Mouse (Mus musculus) small intestine, adult 2 months (tissue): ENCODE measurements around the gene Fhad1. TPM values are rescaled to one million over a fixed set of nuclear protein-coding genes. Genes with fewer than 3 reads are reported as not detected.
"Not testable (repeated sequence)": the region's sequence is repeated elsewhere in the genome, so short reads cannot be mapped to it uniquely, and the experiment has no call there.

Source experiments
- H3K27ac ChIP-seq: fragments of 200-500 bp; 2 replicates; pipeline ENCODE4 v1.5.1; 2012; ENCODE audit warnings: low read depth, low read length, control low read depth, inconsistent platforms; ENCODE audit not compliant: insufficient read depth
- H3K27me3 ChIP-seq: fragments of 200-500 bp; 2 replicates; pipeline ENCODE4 v1.6.1; 2012; ENCODE audit warnings: mild to moderate bottlenecking, moderate library complexity, low read length, inconsistent platforms; ENCODE audit not compliant: control insufficient read depth, insufficient read depth
- H3K36me3 ChIP-seq: fragments of 200-500 bp; 2 replicates; pipeline ENCODE4 v1.6.1; 2012; ENCODE audit warnings: mild to moderate bottlenecking, low read length, control low read depth, inconsistent platforms; ENCODE audit not compliant: control insufficient read depth, insufficient read depth
- H3K4me1 ChIP-seq: fragments of 200-500 bp; 2 replicates; pipeline ENCODE4 v1.6.1; 2012; ENCODE audit warnings: low read length, inconsistent platforms, mixed read lengths; ENCODE audit not compliant: control insufficient read depth, insufficient read depth, insufficient read length
- H3K4me3 ChIP-seq: fragments of 200-500 bp; 2 replicates; pipeline ENCODE4 v1.5.1; 2012; ENCODE audit warnings: low read depth, mild to moderate bottlenecking, control low read depth, inconsistent platforms, low read length, moderate library complexity
- CTCF ChIP-seq: fragments of 200-500 bp; IDR thresholded peaks from 2 replicates; pipeline ENCODE4 v1.5.1; 2012; ENCODE audit warnings: low read depth, mild to moderate bottlenecking, control low read depth, inconsistent platforms, low read length, moderate library complexity, mixed read lengths; ENCODE audit not compliant: insufficient replicate concordance, insufficient read length; ENCODE audit errors: extremely low read depth
- POLR2A ChIP-seq: fragments of 200-500 bp; IDR thresholded peaks from 2 replicates; pipeline ENCODE4 v1.6.1; 2012; ENCODE audit warnings: low read depth, mild to moderate bottlenecking, control low read depth, inconsistent platforms, low read length, moderate library complexity
- WGBS: fragments of 180-500 bp; shearing (Covaris S2); methylation state at CpG from one replicate; pipeline ENCODE4 v1.1.7; 2018; 5-methylcytosine and 5-hydroxymethylcytosine counted together
- polyA plus RNA-seq: library from polyadenylated mRNA; depleted of rRNA; stranded (reverse); fragments of >200 nt; gene quantifications from 2 replicates; pipeline ENCODE4 v1.2.3, GENCODE M21; 2012

Gene Fhad1
- polyA plus RNA-seq, 1 experiment, result 0.05 TPM

DNA sequence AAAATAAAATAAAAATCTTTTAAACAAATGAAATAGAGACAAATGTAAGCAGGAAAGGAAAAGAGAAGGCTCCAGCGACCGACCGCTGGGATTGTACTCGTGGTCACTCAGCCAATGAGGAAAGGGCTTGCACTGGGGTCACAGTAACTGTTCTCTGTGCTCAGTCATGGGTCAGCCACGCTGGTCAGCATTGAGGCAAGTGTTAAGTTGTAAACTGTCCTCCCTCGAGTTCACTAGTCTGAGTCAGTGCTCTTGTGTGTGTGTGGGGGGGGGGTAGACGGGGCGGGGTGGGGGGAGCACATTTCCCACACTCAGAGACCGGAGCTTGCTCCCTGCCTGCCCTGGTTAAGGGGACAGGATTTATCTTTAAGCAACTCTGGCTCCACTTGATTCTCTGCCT is 14.3 kb downstream of the Fhad1 start:
- no peak overlapping the region for H3K4me3 ChIP-seq
- TF ChIP-seq POLR2A, result no peak
- no peak for TF ChIP-seq CTCF
- H3K4me1 ChIP-seq, result peaks cover 21% of the 10 kb centered on the region
- 0 out of 2 replicates have a peak overlapping the region, but pooled peaks have one; percentile 17 for H3K27ac ChIP-seq
- WGBS, result 54% methylated on average over 9 of the region's 9 CpGs
- H3K27me3 ChIP-seq, result no peaks in the 10 kb centered on the region
- H3K36me3 ChIP-seq, result no peaks in the 10 kb centered on the region

DNA sequence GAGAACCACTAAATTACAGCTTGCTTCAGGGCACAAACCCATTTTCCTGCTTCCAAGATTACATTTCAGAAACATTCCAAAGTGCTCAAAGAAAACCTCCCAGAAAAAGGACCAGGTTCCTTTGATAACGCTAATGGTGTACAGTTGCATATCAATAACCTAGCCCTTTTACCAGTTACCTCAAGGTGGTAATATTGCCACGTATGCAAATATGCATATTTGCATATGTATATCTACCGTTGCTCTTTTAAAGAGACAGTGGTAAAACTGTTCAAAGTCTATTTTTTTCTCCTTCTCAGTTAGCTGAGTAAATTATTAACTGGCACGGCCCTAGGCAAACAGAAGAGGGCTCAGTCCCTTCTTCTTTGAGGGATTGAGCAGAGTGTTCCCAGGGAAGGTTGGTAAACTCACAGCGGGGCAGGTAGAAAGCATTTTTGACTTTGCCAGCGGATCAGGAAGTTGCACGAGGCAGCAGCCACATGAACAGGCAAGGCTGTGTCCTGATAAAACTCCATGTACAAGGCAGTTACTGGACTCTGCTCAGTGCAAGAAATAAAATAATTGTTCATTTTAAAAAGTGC is 15.3 kb downstream of the Fhad1 start:
- H3K4me1 ChIP-seq, result peaks cover 21% of the 10 kb centered on the region
- 18% methylated on average over 7 of the region's 7 CpGs for WGBS
- peak overlapping the region; percentile 93 for H3K27ac ChIP-seq
- H3K4me3 ChIP-seq, result no peak overlapping the region
- no peaks in the 10 kb centered on the region for H3K36me3 ChIP-seq
- TF ChIP-seq POLR2A (no peak), CTCF (no peak)
- H3K27me3 ChIP-seq, result no peaks in the 10 kb centered on the region

GRCm38 (mm10) chr4:141998282-141998821 is 16.5 kb downstream of the Fhad1 start:
- Histone ChIP-seq H3K4me3 (peak overlapping the region; percentile 60), H3K27ac (peak overlapping the region; percentile 77)
- 10% methylated on average over 11 of the region's 11 CpGs for WGBS

DNA sequence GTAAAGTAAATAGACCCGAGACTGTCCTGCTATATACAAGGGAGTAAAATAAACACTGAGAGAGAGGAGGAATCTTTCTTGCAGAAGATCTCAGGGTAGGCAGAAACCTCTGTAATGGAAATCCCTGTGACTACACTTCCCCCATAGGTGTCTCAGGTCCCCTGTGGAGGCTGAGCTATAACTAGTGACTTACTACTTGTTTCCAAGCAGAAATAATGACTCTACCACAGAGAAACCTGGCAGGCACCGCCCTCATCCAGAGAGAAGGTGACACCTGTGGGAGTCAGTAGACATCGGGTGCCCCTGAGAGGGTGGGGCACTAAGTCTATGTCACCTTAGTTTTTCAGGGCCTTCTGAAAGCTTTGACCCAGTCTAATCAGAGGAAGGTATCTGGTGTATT is 18.0 kb downstream of the Fhad1 start:
- H3K27ac ChIP-seq, result 0 out of 2 replicates have a peak overlapping the region, but pooled peaks have one; percentile 38
- 27% methylated on average over 3 of the region's 3 CpGs for WGBS
- H3K4me3 ChIP-seq, result no peak overlapping the region
- H3K27me3 ChIP-seq, result no peaks in the 10 kb centered on the region
- H3K36me3 ChIP-seq, result no peaks in the 10 kb centered on the region
- peaks cover 33% of the 10 kb centered on the region for H3K4me1 ChIP-seq
- TF ChIP-seq POLR2A (no peak), CTCF (no peak)

More at GRCm38 (mm10) chr4:141998282-141998821, 16.5 kb downstream of the Fhad1 start:
- Histone ChIP-seq H3K4me1 (peaks cover 23% of the 10 kb centered on the region), H3K27me3 (no peaks in the 10 kb centered on the region), H3K36me3 (no peaks in the 10 kb centered on the region)
- TF ChIP-seq CTCF (no peak), POLR2A (no peak)

- WGBS, result 74% methylated on average over 7 of the region's 7 CpGs
- no peaks in the 10 kb centered on the region for H3K36me3 ChIP-seq
- H3K27me3 ChIP-seq, result no peaks in the 10 kb centered on the region
- no peak overlapping the region for H3K27ac ChIP-seq
- no peak for TF ChIP-seq CTCF
- TF ChIP-seq POLR2A, result no peak
- H3K4me3 ChIP-seq, result no peak overlapping the region
- H3K4me1 ChIP-seq, result peaks cover 34% of the 10 kb centered on the region
Observed at GRCm38 (mm10) chr4:141996086-141996485, 18.8 kb downstream of the Fhad1 start.

GRCm38 (mm10) chr4:141994062-141994471 is 20.8 kb downstream of the Fhad1 start:
- H3K4me3 ChIP-seq, H3K36me3 ChIP-seq, H3K27ac ChIP-seq, H3K27me3 ChIP-seq: not testable (repeated sequence)
- H3K4me1 ChIP-seq, result peaks cover 30% of the 10 kb centered on the region
- WGBS, result 48% methylated on average over 2 of the region's 2 CpGs

DNA sequence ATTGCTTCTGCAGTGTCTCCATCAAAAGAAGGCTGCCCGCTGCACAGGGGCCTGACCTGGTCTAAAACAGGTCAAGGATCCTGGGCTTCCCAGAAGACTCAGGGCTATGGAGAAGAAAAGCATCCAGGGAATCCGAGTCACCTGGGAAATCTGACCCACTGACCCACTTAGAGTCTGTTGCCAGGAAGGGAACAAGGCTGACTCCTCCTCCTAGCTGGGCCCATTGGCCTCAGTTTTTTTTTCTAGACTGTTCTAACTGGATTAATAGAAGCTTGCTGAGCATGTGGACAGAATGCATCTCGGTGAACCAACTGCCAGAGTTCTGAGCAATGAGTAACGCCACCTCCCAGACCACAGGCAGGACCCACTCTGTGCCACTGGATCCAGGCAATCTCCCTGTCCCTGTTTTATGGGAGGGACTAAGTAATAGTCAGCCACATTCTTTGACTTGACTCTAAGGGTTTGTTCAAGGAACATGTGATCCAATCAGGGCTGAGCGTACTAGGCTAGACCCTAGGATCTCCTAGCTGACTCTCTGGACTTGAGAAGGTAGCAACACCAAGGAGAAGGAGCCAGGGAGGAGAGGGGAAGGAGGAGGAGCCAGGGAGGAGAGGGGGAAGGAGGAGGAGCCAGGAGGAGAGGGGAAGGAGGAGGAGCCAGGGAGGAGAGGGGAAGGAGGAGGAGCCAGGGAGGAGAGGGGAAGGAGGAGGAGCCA is 21.4 kb downstream of the Fhad1 start:
- TF ChIP-seq POLR2A (no peak), CTCF (no peak)
- peaks cover 29% of the 10 kb centered on the region for H3K4me1 ChIP-seq
- H3K36me3 ChIP-seq, result no peaks in the 10 kb centered on the region
- 0 out of 2 replicates have a peak overlapping the region, but pooled peaks have one; percentile 4 for H3K27ac ChIP-seq
- H3K4me3 ChIP-seq, result no peak overlapping the region
- no peaks in the 10 kb centered on the region for H3K27me3 ChIP-seq
- WGBS, result 72% methylated on average over 5 of the region's 5 CpGs
